Mouse (Mus musculus): Measurements from ENCODE around the gene Mob3c. TPM values are rescaled to one million over a fixed set of nuclear protein-coding genes. Genes with fewer than 3 reads are reported as not detected.

Mob3c gene
- total RNA-seq, 1 experiment, result 4.0 TPM

- in situ Hi-C loops (cut with MboI; ENCODE audit: low sequenced_read_pairs in 2 of 2, unreplicated experiment in 2 of 2), result no loop called here
- Histone ChIP-seq H3K4me3 (ENCODE audit: insufficient read depth in 1 of 2, low read depth in 1 of 2, low read length in 2 of 2, poor library complexity in 1 of 2, severe bottlenecking in 1 of 2) (peak overlapping the region in 1 of 2 experiments; percentile 39; a peak in 2 of 4 replicates), H3K9me3 (ENCODE audit: control insufficient read depth, insufficient read depth, low read depth, low read length) (no peaks in the 10 kb centered on the region), H3K4me1 (ENCODE audit: control insufficient read depth in 2 of 2, insufficient read depth in 2 of 2, low read length in 2 of 2, poor library complexity in 1 of 2) (peaks cover 5 to 9% of the 10 kb centered on the region in 2 experiments; a peak in 2 of 4 replicates), H3K9ac (ENCODE audit: insufficient read depth, low read depth, low read length, poor library complexity, severe bottlenecking) (no peak overlapping the region), H3K36me3 (ENCODE audit: control insufficient read depth, insufficient read depth, low read length, poor library complexity, severe bottlenecking) (no peaks in the 10 kb centered on the region), H3K27ac (ENCODE audit: insufficient read depth, low read depth, low read length, poor library complexity, severe bottlenecking) (no peak overlapping the region)
- DNase-seq (ENCODE audit: low read depth, low spot score), result peak; percentile 67
- TF ChIP-seq CHD2 (IDR thresholded peaks at IDR 0.05; ENCODE audit: low read depth, low read length) (no peak), HCFC1 (IDR thresholded peaks at IDR 0.05; ENCODE audit: borderline replicate concordance, insufficient read depth, low read length) (no peak), ZC3H11A (IDR thresholded peaks at IDR 0.05; ENCODE audit: borderline replicate concordance, low read depth, low read length) (no peak), MAFK (IDR thresholded peaks at IDR 0.05; ENCODE audit: insufficient read depth, low read depth, low read length) (no peak), ZNF384 (IDR thresholded peaks at IDR 0.05; ENCODE audit: low read depth, low read length) (no peak)
These were observed 4.1 kb downstream of the Mob3c start for GRCm38 (mm10) chr4:115832040-115832439.

GRCm38 (mm10) chr4:115835576-115835975 is 7.7 kb downstream of the Mob3c start:
- H3K4me3 ChIP-seq (ENCODE audit: insufficient read depth in 1 of 2, low read depth in 1 of 2, low read length in 2 of 2, poor library complexity in 1 of 2, severe bottlenecking in 1 of 2), result no peak overlapping the region
- no peak for DNase-seq (ENCODE audit: low read depth, low spot score)
- H3K4me1 ChIP-seq (ENCODE audit: control insufficient read depth in 2 of 2, insufficient read depth in 2 of 2, low read length in 2 of 2, poor library complexity in 1 of 2), result peaks cover 5 to 6% of the 10 kb centered on the region in 2 experiments; a peak in 2 of 4 replicates
- no peaks in the 10 kb centered on the region for H3K9me3 ChIP-seq (ENCODE audit: control insufficient read depth, insufficient read depth, low read depth, low read length)
- no peak overlapping the region for H3K27ac ChIP-seq (ENCODE audit: insufficient read depth, low read depth, low read length, poor library complexity, severe bottlenecking)
- TF ChIP-seq ZNF384 (IDR thresholded peaks at IDR 0.05; ENCODE audit: low read depth, low read length), result no peak
- TF ChIP-seq HCFC1 (IDR thresholded peaks at IDR 0.05; ENCODE audit: borderline replicate concordance, insufficient read depth, low read length), result no peak
- TF ChIP-seq ZC3H11A (IDR thresholded peaks at IDR 0.05; ENCODE audit: borderline replicate concordance, low read depth, low read length), result no peak
- TF ChIP-seq CHD2 (IDR thresholded peaks at IDR 0.05; ENCODE audit: low read depth, low read length), result no peak
- no peak for TF ChIP-seq MAFK (IDR thresholded peaks at IDR 0.05; ENCODE audit: insufficient read depth, low read depth, low read length)
- no peaks in the 10 kb centered on the region for H3K36me3 ChIP-seq (ENCODE audit: control insufficient read depth, insufficient read depth, low read length, poor library complexity, severe bottlenecking)
- no peak overlapping the region for H3K9ac ChIP-seq (ENCODE audit: insufficient read depth, low read depth, low read length, poor library complexity, severe bottlenecking)
- in situ Hi-C loops (cut with MboI; ENCODE audit: low sequenced_read_pairs in 2 of 2, unreplicated experiment in 2 of 2), result no loop called here

- no peak for TF ChIP-seq CHD2 (IDR thresholded peaks at IDR 0.05; ENCODE audit: low read depth, low read length)
- no peak overlapping the region for H3K27ac ChIP-seq (ENCODE audit: insufficient read depth, low read depth, low read length, poor library complexity, severe bottlenecking)
- in situ Hi-C loops (cut with MboI; ENCODE audit: low sequenced_read_pairs in 2 of 2, unreplicated experiment in 2 of 2), result no loop called here
- peak overlapping the region in 1 of 2 experiments; percentile 80; a peak in 2 of 4 replicates for H3K4me3 ChIP-seq (ENCODE audit: insufficient read depth in 1 of 2, low read depth in 1 of 2, low read length in 2 of 2, poor library complexity in 1 of 2, severe bottlenecking in 1 of 2)
- no peak for DNase-seq (ENCODE audit: low read depth, low spot score)
- no peaks in the 10 kb centered on the region for H3K9me3 ChIP-seq (ENCODE audit: control insufficient read depth, insufficient read depth, low read depth, low read length)
- H3K36me3 ChIP-seq (ENCODE audit: control insufficient read depth, insufficient read depth, low read length, poor library complexity, severe bottlenecking), result no peaks in the 10 kb centered on the region
- H3K9ac ChIP-seq (ENCODE audit: insufficient read depth, low read depth, low read length, poor library complexity, severe bottlenecking), result no peak overlapping the region
- H3K4me1 ChIP-seq (ENCODE audit: control insufficient read depth in 2 of 2, insufficient read depth in 2 of 2, low read length in 2 of 2, poor library complexity in 1 of 2), result no peaks in the 10 kb centered on the region
These were observed 10.3 kb downstream of the Mob3c start for GRCm38 (mm10) chr4:115838196-115838595.

GRCm38 (mm10) chr4:115838696-115839641 is 11.1 kb downstream of the Mob3c start, which contains the start of gene Mknk1:
Gene Mknk1, plus strand, starts transcription at chr4:115839198.
- Histone ChIP-seq H3K9me3 (ENCODE audit: control insufficient read depth, insufficient read depth, low read depth, low read length) (no peaks in the 10 kb centered on the region), H3K4me1 (ENCODE audit: control insufficient read depth in 2 of 2, insufficient read depth in 2 of 2, low read length in 2 of 2, poor library complexity in 1 of 2) (no peaks in the 10 kb centered on the region), H3K9ac (ENCODE audit: insufficient read depth, low read depth, low read length, poor library complexity, severe bottlenecking) (peak within 1 kb of the TSS; percentile 59), H3K27ac (ENCODE audit: insufficient read depth, low read depth, low read length, poor library complexity, severe bottlenecking) (no peak within 1 kb of the TSS), H3K36me3 (ENCODE audit: control insufficient read depth, insufficient read depth, low read length, poor library complexity, severe bottlenecking) (no peaks in the 10 kb centered on the region), H3K4me3 (ENCODE audit: insufficient read depth in 1 of 2, low read depth in 1 of 2, low read length in 2 of 2, poor library complexity in 1 of 2, severe bottlenecking in 1 of 2) (peak within 1 kb of the TSS; percentile 67 to 80)
- TF ChIP-seq ZNF384 (IDR thresholded peaks at IDR 0.05; ENCODE audit: low read depth, low read length), result no peak
- no peak for TF ChIP-seq CHD2 (IDR thresholded peaks at IDR 0.05; ENCODE audit: low read depth, low read length)
- no peak for TF ChIP-seq ZC3H11A (IDR thresholded peaks at IDR 0.05; ENCODE audit: borderline replicate concordance, low read depth, low read length)
- no peak for TF ChIP-seq MAFK (IDR thresholded peaks at IDR 0.05; ENCODE audit: insufficient read depth, low read depth, low read length)
- in situ Hi-C loops (cut with MboI; ENCODE audit: low sequenced_read_pairs in 2 of 2, unreplicated experiment in 2 of 2), result no loop called here
- peak; percentile 89 for DNase-seq (ENCODE audit: low read depth, low spot score)
